Mouse (Mus musculus) thymus, adult 2 months (tissue): ENCODE results near the gene Hils1.

Experiments
- CTCF ChIP-seq: fragments of 200-500 bp; IDR thresholded peaks from 2 replicates; pipeline ENCODE4 v1.5.1; 2012; ENCODE audit warnings: mild to moderate bottlenecking, control low read depth, low read length, moderate library complexity, borderline replicate concordance; ENCODE audit not compliant: control insufficient read depth, poor library complexity, insufficient read depth; ENCODE audit errors: extremely low read depth
- POLR2A ChIP-seq: fragments of 200-500 bp; IDR thresholded peaks from 2 replicates; pipeline ENCODE4 v1.6.1; 2012; ENCODE audit warnings: mild to moderate bottlenecking, low read length, control low read depth, moderate library complexity; ENCODE audit not compliant: control insufficient read depth, poor library complexity, insufficient read depth; ENCODE audit errors: extremely low read depth

DNA sequence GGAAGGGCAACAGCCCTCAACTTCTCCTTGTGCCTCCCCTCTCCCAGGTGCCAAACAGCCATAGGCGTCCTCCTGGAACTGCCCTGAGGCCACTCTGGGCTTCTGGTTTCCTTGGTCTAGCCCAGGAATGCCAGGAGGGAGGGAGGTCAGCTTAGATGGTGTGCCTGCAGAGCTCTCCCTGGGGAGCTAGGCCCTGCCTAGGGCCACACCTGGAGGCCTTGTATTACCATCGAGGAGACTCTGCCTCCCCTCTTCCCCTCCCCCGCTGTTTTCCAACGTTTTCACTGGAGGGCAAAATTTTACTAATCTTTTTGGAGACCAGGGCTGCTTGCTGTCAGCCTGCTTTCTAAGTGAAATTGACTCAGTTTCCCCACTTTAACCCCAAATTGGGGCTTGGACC, 38.6 kb downstream of the Hils1 start:
- TF ChIP-seq CTCF (no peak), POLR2A (no peak)
